Mouse (Mus musculus) heart, postnatal 10 days (tissue): ENCODE results near the gene Gm10377. TPM values are rescaled to one million over a fixed set of nuclear protein-coding genes. Genes with fewer than 3 reads are reported as not detected.
"Not testable (repeated sequence)": the region's sequence is repeated elsewhere in the genome, so short reads cannot be mapped to it uniquely, and the experiment has no call there.

Experiments
- DNase-seq, 2 experiments: peaks; one replicate each; pipeline ENCODE4 v3.0.0; 2021
- intact Hi-C: fragments of 180-260 bp; cut with DNase I; formaldehyde crosslinking; loops from one replicate; pipeline ENCODE4 v1.15.1; 2025
- total RNA-seq, 2 experiments: library from RNA; stranded (reverse); gene quantifications; 2 replicates each; pipeline ENCODE4 v1.2.3; 2021

Gm10377 gene
- not detected for total RNA-seq

DNA sequence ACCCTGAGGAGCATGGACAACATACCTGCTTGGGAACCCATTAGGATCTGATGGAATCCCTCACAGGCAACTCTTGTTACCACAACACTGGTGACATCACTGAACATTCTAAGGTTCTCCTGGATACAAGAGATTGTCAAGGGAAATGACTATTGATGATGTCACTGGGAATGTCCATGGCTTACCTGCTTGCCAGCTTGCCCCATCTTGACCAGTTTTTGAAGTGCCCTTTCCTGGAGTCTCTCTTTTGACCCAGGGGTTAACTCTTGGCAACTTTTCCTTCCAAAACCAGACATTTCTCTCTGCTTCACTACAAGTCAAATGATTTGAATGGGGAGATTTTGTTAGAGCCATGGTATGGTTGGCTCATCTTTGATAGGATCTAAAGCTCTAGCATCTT, at the start of gene Gm10377:
Gene Gm10377, minus strand, starts transcription at position 101 of the 400 bp plus-strand sequence.
- intact Hi-C loops = not testable (repeated sequence)

DNA sequence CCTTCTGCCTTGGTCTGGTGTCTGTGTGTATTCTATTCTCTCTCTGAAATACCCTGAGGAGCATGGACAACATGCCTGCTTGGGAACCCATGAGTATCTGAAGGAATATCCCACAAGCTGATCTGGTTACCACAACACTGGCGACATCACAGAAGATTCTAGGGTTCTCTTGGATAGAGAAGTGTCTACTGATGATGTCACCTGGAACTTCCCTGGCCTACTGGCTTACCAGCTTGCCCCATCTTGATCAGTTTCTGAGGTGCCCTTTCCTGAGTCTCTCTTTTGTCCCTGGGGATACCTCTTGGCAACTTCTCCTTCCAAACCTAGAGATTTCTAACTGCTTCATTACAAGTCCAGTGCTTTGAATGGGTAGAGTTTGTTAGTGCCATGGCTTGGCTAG, 29.1 kb downstream of the Gm10377 start, which contains the start of gene Gm3015:
Gene Gm3015, minus strand, starts transcription at position 101 of the 400 bp plus-strand sequence.
- DNase-seq, intact Hi-C loops: not testable (repeated sequence)

More for the DNA sequence above, at the start of gene Gm10377:
- not testable (repeated sequence) for DNase-seq

Other genes with a start within 250 kb of the Gm10377 start
- not detected for gene Gm17124, start 198.1 kb downstream of the Gm10377 start, total RNA-seq
- not detected for gene Gm3633, start 156.1 kb downstream of the Gm10377 start, total RNA-seq
- not detected for gene Gm10378, start 142.0 kb downstream of the Gm10377 start, total RNA-seq
- gene Gm3015, start 29.2 kb downstream of the Gm10377 start, total RNA-seq = not detected
- not detected for gene Gm21977, start 55.5 kb upstream of the Gm10377 start, total RNA-seq
- not detected for gene Gm8082, start 195.6 kb upstream of the Gm10377 start, total RNA-seq
- not detected for gene Gm10376, start 217.6 kb upstream of the Gm10377 start, total RNA-seq